Mouse (Mus musculus) CH12.LX (cell line): ENCODE data around the gene Lcn9. TPM values are rescaled to one million over a fixed set of nuclear protein-coding genes. Genes with fewer than 3 reads are reported as not detected.

Experiments
- DNase-seq: peaks from one replicate; pipeline ENCODE4 v3.0.0-alpha.2; 2013; ENCODE audit errors: extremely low read depth
- H3K27ac ChIP-seq: 2 replicates; pipeline ENCODE4 v1.5.1; 2012; ENCODE audit warnings: low read depth, mild to moderate bottlenecking, control low read depth, moderate library complexity; ENCODE audit not compliant: insufficient read depth
- H3K27me3 ChIP-seq: replicated peaks from 2 replicates; pipeline ENCODE3; 2012; ENCODE audit warnings: inconsistent platforms
- H3K36me3 ChIP-seq, 2 experiments: replicated peaks in 1 of 2; 2 replicates each; pipeline versions ENCODE3 to v1.6.1; 2012; ENCODE audit warnings: inconsistent platforms in 1 of 2, low read length in 1 of 2, mild to moderate bottlenecking in 1 of 2, mixed read lengths in 1 of 2, moderate library complexity in 1 of 2; ENCODE audit not compliant: control insufficient read depth in 1 of 2, insufficient read depth in 1 of 2
- H3K4me1 ChIP-seq, 2 experiments: 2 replicates each; pipeline ENCODE4 v1.6.1; 2012; ENCODE audit warnings: inconsistent platforms in 1 of 2, moderate library complexity in 1 of 2; ENCODE audit not compliant: insufficient read depth in 2 of 2, control insufficient read depth in 1 of 2
- H3K4me2 ChIP-seq: 2 replicates; pipeline ENCODE4 v1.6.1; 2012; ENCODE audit warnings: low read depth, mild to moderate bottlenecking, control low read depth; ENCODE audit not compliant: poor library complexity, insufficient read depth, severe bottlenecking
- H3K4me3 ChIP-seq, 3 experiments: fragments of 150-350 bp in 1 of 3; sonication (generic) in 1 of 3; replicated peaks in 1 of 3; 2 replicates each; pipeline versions ENCODE3 to v1.5.1; 2011 to 2012; ENCODE audit warnings: low read depth in 2 of 3, low read length in 2 of 3, mild to moderate bottlenecking in 2 of 3, moderate library complexity in 2 of 3, control low read depth in 1 of 3, improper control_type of control experiment in 1 of 3, inconsistent platforms in 1 of 3, mixed read lengths in 1 of 3; ENCODE audit not compliant: poor library complexity in 1 of 3
- H3K79me2 ChIP-seq: replicated peaks from 2 replicates; pipeline ENCODE4 v1.6.1; 2012; ENCODE audit warnings: mild to moderate bottlenecking, moderate library complexity; ENCODE audit not compliant: control insufficient read depth, poor library complexity, insufficient read depth, severe bottlenecking; ENCODE audit errors: extremely low read depth
- H3K9ac ChIP-seq: 2 replicates; pipeline ENCODE4 v1.6.1; 2012; ENCODE audit warnings: low read depth, mild to moderate bottlenecking, control low read depth, moderate library complexity; ENCODE audit not compliant: insufficient read depth
- H3K9me3 ChIP-seq: replicated peaks from 2 replicates; pipeline ENCODE3; 2012; ENCODE audit warnings: low read length, inconsistent platforms, mixed read lengths
- CHD1 ChIP-seq: IDR thresholded peaks from 2 replicates; pipeline ENCODE4 v1.6.1; 2012; ENCODE audit warnings: low read depth, low read length, improper control_type of control experiment, inconsistent platforms
- CHD2 ChIP-seq: IDR thresholded peaks from 2 replicates; pipeline ENCODE4 v1.6.1; 2011; ENCODE audit warnings: low read length, improper control_type of control experiment
- CTCF ChIP-seq, 2 experiments: IDR thresholded peaks in 1 of 2; conservative IDR thresholded peaks in 1 of 2; 2 replicates each; pipeline ENCODE4 v1.5.1; 2011 to 2012; ENCODE audit warnings: low read depth in 2 of 2, low read length in 2 of 2, improper control_type of control experiment in 1 of 2, inconsistent platforms in 1 of 2, mild to moderate bottlenecking in 1 of 2, moderate library complexity in 1 of 2
- E2F4 ChIP-seq: IDR thresholded peaks from 2 replicates; pipeline ENCODE4 v1.6.1; 2011; ENCODE audit warnings: low read depth, low read length, improper control_type of control experiment; ENCODE audit not compliant: insufficient replicate concordance
- ELF1 ChIP-seq: IDR thresholded peaks from 2 replicates; pipeline ENCODE4 v1.6.1; 2014; ENCODE audit warnings: low read depth, mild to moderate bottlenecking, inconsistent platforms, low read length, improper control_type of control experiment
- ETS1 ChIP-seq: conservative IDR thresholded peaks from 2 replicates; pipeline ENCODE4 v1.6.1; 2012; ENCODE audit warnings: low read depth, mild to moderate bottlenecking, inconsistent platforms, low read length, improper control_type of control experiment, moderate library complexity
- GABPA ChIP-seq: IDR thresholded peaks from 2 replicates; pipeline ENCODE4 v1.6.1; 2012; ENCODE audit warnings: low read depth, low read length, improper control_type of control experiment, inconsistent platforms; ENCODE audit not compliant: insufficient replicate concordance
- HCFC1 ChIP-seq: IDR thresholded peaks from 2 replicates; pipeline ENCODE4 v1.6.1; 2012; ENCODE audit warnings: low read depth, mild to moderate bottlenecking, inconsistent platforms, low read length, improper control_type of control experiment
- IRF4 ChIP-seq: IDR thresholded peaks from 2 replicates; pipeline ENCODE4 v1.6.1; 2014; ENCODE audit warnings: low read depth, mild to moderate bottlenecking, inconsistent platforms, low read length, improper control_type of control experiment
- JUN ChIP-seq: IDR thresholded peaks from 2 replicates; pipeline ENCODE4 v1.6.1; 2011; ENCODE audit warnings: low read depth, mild to moderate bottlenecking, low read length, improper control_type of control experiment, moderate library complexity; ENCODE audit not compliant: insufficient read depth
- MAFK ChIP-seq: IDR thresholded peaks from 2 replicates; pipeline ENCODE4 v1.6.1; 2011; ENCODE audit warnings: low read length, improper control_type of control experiment; ENCODE audit not compliant: insufficient replicate concordance
- MXI1 ChIP-seq: IDR thresholded peaks from 2 replicates; pipeline ENCODE4 v1.6.1; 2011; ENCODE audit warnings: mild to moderate bottlenecking, low read depth, low read length, improper control_type of control experiment
- NELFE ChIP-seq: IDR thresholded peaks from 2 replicates; pipeline ENCODE4 v1.6.1; 2011; ENCODE audit warnings: low read depth, low read length, improper control_type of control experiment
- NRF1 ChIP-seq: IDR thresholded peaks from 2 replicates; pipeline ENCODE4 v1.6.1; 2014; ENCODE audit warnings: low read depth, mild to moderate bottlenecking, inconsistent platforms, low read length, improper control_type of control experiment, moderate library complexity
- PAX5 ChIP-seq: IDR thresholded peaks from 2 replicates; pipeline ENCODE4 v1.6.1; 2012; ENCODE audit warnings: low read length, inconsistent platforms, mixed read lengths
- POLR2A ChIP-seq: IDR thresholded peaks from 2 replicates; pipeline ENCODE4 v1.6.1; 2011; ENCODE audit warnings: low read depth, mild to moderate bottlenecking, improper control_type of control experiment, low read length
- RAD21 ChIP-seq: IDR thresholded peaks from 2 replicates; pipeline ENCODE4 v1.6.1; 2011; ENCODE audit warnings: low read depth, mild to moderate bottlenecking, low read length, improper control_type of control experiment, moderate library complexity
- RCOR1 ChIP-seq: conservative IDR thresholded peaks from 2 replicates; pipeline ENCODE4 v1.6.1; 2012; ENCODE audit warnings: low read depth, mild to moderate bottlenecking, inconsistent platforms, low read length, improper control_type of control experiment
- SIN3A ChIP-seq: IDR thresholded peaks from 2 replicates; pipeline ENCODE4 v1.6.1; 2012; ENCODE audit warnings: low read length, improper control_type of control experiment, inconsistent platforms
- SMC3 ChIP-seq: IDR thresholded peaks from 2 replicates; pipeline ENCODE4 v1.6.1; 2011; ENCODE audit warnings: low read depth, low read length, improper control_type of control experiment
- TBP ChIP-seq: conservative IDR thresholded peaks from 2 replicates; pipeline ENCODE4 v1.6.1; 2011; ENCODE audit warnings: low read depth, low read length, improper control_type of control experiment
- UBTF ChIP-seq: IDR thresholded peaks from 2 replicates; pipeline ENCODE4 v1.6.1; 2012; ENCODE audit warnings: low read depth, mild to moderate bottlenecking, inconsistent platforms, low read length, improper control_type of control experiment, moderate library complexity
- USF1 ChIP-seq: IDR thresholded peaks from 2 replicates; pipeline ENCODE4 v1.6.1; 2014; ENCODE audit warnings: low read depth, mild to moderate bottlenecking, inconsistent platforms, low read length, improper control_type of control experiment
- ZC3H11A ChIP-seq: IDR thresholded peaks from 2 replicates; pipeline ENCODE4 v1.6.1; 2012; ENCODE audit warnings: low read depth, mild to moderate bottlenecking, inconsistent platforms, low read length, improper control_type of control experiment
- ZKSCAN1 ChIP-seq: IDR thresholded peaks from 2 replicates; pipeline ENCODE4 v1.6.1; 2012; ENCODE audit warnings: low read depth, inconsistent platforms, low read length, improper control_type of control experiment, borderline replicate concordance
- ZNF384 ChIP-seq: IDR thresholded peaks from 2 replicates; pipeline ENCODE4 v1.6.1; 2012; ENCODE audit warnings: low read depth, low read length, improper control_type of control experiment, inconsistent platforms
- dilution Hi-C: fragments of 300-500 bp; cut with MboI; formaldehyde crosslinking; loops from 2 replicates; pipeline ENCODE4 v1.14.3; 2020; ENCODE audit warnings: low sequenced_read_pairs; ENCODE audit not compliant: extremely low pct_unique_long_range_greater_than_20kb, extremely low pct_ligation_motif_present
- in situ Hi-C: fragments of 300-500 bp; cut with MboI; formaldehyde crosslinking; loops from 3 replicates; pipeline ENCODE4 v1.14.3; 2019; ENCODE audit warnings: low sequenced_read_pairs, low pct_ligation_motif_present, low pct_unique_long_range_greater_than_20kb, mixed read lengths
- polyA plus RNA-seq: library from polyadenylated mRNA; unstranded; fragments of >175 nt; gene quantifications from 2 replicates; pipeline ENCODE4 v1.2.1, GENCODE M21; 2012; ENCODE audit warnings: low read depth; ENCODE audit not compliant: insufficient read length
- total RNA-seq, 2 experiments: library from RNA; depleted of rRNA; stranded (reverse); fragments of 300-350 nt in 1 of 2; fragments of >200 nt in 1 of 2; gene quantifications; 2 replicates each; pipeline ENCODE4 v1.2.3; 2012 to 2014

The Lcn9 gene
- total and polyA plus RNA-seq, 3 experiments = not detected

DNA sequence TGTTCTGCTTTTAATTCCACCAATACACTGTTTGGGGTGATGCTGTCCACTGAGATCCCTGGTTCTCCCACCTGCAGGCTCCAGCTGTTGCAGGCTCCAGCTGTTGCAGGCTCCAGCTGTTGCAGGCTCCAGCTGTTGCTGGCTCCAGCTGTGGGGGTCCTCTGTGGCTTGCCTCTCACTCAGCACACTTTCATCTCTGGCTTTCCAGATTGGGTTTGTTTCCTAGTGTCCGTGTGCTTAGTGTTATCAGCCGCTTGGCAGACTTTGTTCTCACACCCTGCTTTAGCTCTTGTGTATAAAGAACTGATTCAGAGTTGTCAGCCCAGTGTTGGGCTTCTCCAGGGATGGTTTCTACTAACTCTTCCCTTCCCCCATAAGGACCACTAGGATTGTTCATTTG lies 25.3 kb upstream of the Lcn9 start:
- Histone ChIP-seq H3K9ac (no peak overlapping the region), H3K27me3 (peaks cover 39% of the 10 kb centered on the region), H3K27ac (no peak overlapping the region), H3K4me3 (no peak overlapping the region), H3K36me3 (no peaks in the 10 kb centered on the region), H3K4me1 (no peaks in the 10 kb centered on the region), H3K4me2 (no peak overlapping the region), H3K79me2 (no peaks in the 10 kb centered on the region), H3K9me3 (no peaks in the 10 kb centered on the region)
- in situ Hi-C loops = no loop called here
- dilution Hi-C loops = no loop called here
- DNase-seq = no peak
- TF ChIP-seq PAX5 (no peak), CHD2 (no peak), GABPA (no peak), POLR2A (no peak), SIN3A (no peak), NRF1 (no peak), CTCF (conservative IDR thresholded peaks at IDR 0.05 in 1 of 2, IDR thresholded peaks at IDR 0.05 in 1 of 2; ENCODE audit: low read depth in 2 of 2, low read length in 2 of 2) (no peak), IRF4 (no peak), ZC3H11A (no peak), ELF1 (no peak), MAFK (no peak), ZKSCAN1 (no peak), ZNF384 (no peak), ETS1 (no peak), RAD21 (no peak)

DNA sequence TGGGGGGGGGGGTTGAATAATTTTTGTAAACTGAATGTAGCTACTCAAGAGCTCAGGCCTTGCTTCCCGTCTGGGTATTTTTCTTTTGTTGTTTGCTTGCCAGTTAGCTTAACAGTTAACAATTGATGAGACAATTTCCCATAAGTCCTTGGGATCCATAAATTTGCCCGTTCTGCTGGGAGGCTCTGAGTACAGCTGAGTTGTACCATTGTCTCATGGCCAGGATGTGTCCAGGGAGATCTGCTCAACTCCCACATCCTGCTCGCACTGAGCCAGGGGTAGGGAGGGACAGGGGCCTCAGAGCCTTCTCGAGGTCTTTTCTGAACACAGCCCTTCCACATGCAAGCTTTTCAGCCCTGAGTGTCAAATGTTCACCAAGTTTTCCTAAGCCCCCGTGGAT lies 24.9 kb upstream of the Lcn9 start:
- in situ Hi-C loops (no loop called here), dilution Hi-C loops (no loop called here)
- Histone ChIP-seq H3K36me3 (no peaks in the 10 kb centered on the region), H3K79me2 (no peaks in the 10 kb centered on the region), H3K27ac (no peak overlapping the region), H3K9me3 (no peaks in the 10 kb centered on the region), H3K9ac (no peak overlapping the region), H3K4me3 (no peak overlapping the region), H3K4me2 (no peak overlapping the region), H3K4me1 (no peaks in the 10 kb centered on the region), H3K27me3 (peaks cover 35% of the 10 kb centered on the region)
- no peak for DNase-seq
- no peak for TF ChIP-seq IRF4
- no peak for TF ChIP-seq ELF1
- no peak for TF ChIP-seq SMC3
- no peak for TF ChIP-seq ZKSCAN1
- TF ChIP-seq E2F4 = no peak
- TF ChIP-seq RCOR1 = no peak
- no peak for TF ChIP-seq POLR2A
- TF ChIP-seq UBTF = no peak
- no peak for TF ChIP-seq ZC3H11A
- no peak for TF ChIP-seq NRF1
- TF ChIP-seq CHD2 = no peak
- no peak for TF ChIP-seq HCFC1
- TF ChIP-seq TBP = no peak
- no peak for TF ChIP-seq MXI1
- TF ChIP-seq CHD1 = no peak
- TF ChIP-seq USF1 = no peak
- no peak for TF ChIP-seq NELFE
- no peak for TF ChIP-seq JUN
